Mouse (Mus musculus) heart, embryonic 10.5 days (tissue): ENCODE results near the gene Il10. TPM values are rescaled to one million over a fixed set of nuclear protein-coding genes. Genes with fewer than 3 reads are reported as not detected.
"Not testable (repeated sequence)": the region's sequence is repeated elsewhere in the genome, so short reads cannot be mapped to it uniquely, and the experiment has no call there.

Experiments
- DNase-seq: peaks from one replicate; pipeline ENCODE4 v3.0.0-alpha.2; 2017; ENCODE audit warnings: low spot score
- H3K27ac ChIP-seq: fragments of 300-500 bp; sonication (generic); 2 replicates; pipeline ENCODE4 v1.5.1; 2016; ENCODE audit warnings: mild to moderate bottlenecking
- H3K27me3 ChIP-seq: fragments of 300-500 bp; sonication (generic); 2 replicates; pipeline ENCODE4 v1.6.1; 2016; ENCODE audit warnings: mild to moderate bottlenecking; ENCODE audit not compliant: poor library complexity, insufficient read depth, severe bottlenecking
- H3K36me3 ChIP-seq: fragments of 300-500 bp; sonication (generic); 2 replicates; pipeline ENCODE4 v1.6.1; 2016; ENCODE audit warnings: mild to moderate bottlenecking, moderate library complexity
- H3K4me1 ChIP-seq: fragments of 300-500 bp; sonication (generic); 2 replicates; pipeline ENCODE4 v1.6.1; 2016; ENCODE audit warnings: mild to moderate bottlenecking
- H3K4me3 ChIP-seq: fragments of 300-500 bp; sonication (generic); 2 replicates; pipeline ENCODE4 v1.5.1; 2016; ENCODE audit warnings: mild to moderate bottlenecking, moderate library complexity
- H3K9me3 ChIP-seq: fragments of 300-500 bp; sonication (generic); 2 replicates; pipeline ENCODE4 v1.6.1; 2016; ENCODE audit warnings: mild to moderate bottlenecking, moderate library complexity
- WGBS: fragments of 180-500 bp; shearing (Covaris S2); methylation state at CpG from one replicate; pipeline ENCODE4 v1.1.7; 2016; 5-methylcytosine and 5-hydroxymethylcytosine counted together
- polyA plus RNA-seq: library from polyadenylated mRNA; unstranded; fragments of >200 nt; fragmentation: Nextera tagmentation; extraction: Ambion mirVana; gene quantifications from 2 replicates; pipeline ENCODE4 v1.2.1, GENCODE M21; 2016

Il10 gene
- polyA plus RNA-seq, 1 experiment from 2014 or later = not detected

DNA sequence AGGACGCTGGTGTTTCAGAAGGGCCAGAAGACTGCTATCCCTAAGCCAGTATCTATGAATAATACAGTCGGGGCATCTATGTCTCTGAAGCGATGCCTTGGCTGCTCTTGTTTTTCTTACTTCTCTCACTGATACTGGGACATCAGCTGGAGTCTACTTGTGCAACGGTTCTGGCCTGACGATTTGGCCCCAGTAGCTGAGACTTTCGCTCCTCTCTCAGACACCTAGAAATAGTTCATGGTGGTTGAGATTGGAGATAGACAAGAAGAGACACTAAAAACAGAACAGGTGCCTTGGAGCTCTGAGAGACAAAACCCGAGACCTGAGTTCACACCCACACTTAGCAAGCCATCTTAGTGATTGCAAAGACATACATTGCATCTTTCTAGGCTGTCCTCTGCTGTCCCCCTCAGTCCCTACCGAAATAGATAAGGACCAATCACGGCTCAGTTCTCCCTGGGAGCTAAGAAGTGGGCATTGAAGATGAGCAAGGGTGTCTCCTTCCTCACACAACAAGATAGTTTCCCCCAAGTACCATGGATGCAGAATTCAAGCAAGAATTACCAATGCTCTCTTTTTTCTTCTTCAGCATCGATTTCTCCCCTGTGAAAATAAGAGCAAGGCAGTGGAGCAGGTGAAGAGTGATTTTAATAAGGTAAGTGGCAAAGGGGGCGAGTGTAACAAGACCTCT, 2.4 kb downstream of the Il10 start:
- Histone ChIP-seq H3K9me3 (no peaks in the 10 kb centered on the region), H3K36me3 (no peaks in the 10 kb centered on the region), H3K4me1 (peaks cover 10% of the 10 kb centered on the region; the same call in 1 of the 2 replicates), H3K27ac (no peak overlapping the region), H3K4me3 (no peak overlapping the region), H3K27me3 (peaks cover 23% of the 10 kb centered on the region)
- no peak for DNase-seq
- WGBS = 50% methylated on average over 11 of the region's 11 CpGs

DNA sequence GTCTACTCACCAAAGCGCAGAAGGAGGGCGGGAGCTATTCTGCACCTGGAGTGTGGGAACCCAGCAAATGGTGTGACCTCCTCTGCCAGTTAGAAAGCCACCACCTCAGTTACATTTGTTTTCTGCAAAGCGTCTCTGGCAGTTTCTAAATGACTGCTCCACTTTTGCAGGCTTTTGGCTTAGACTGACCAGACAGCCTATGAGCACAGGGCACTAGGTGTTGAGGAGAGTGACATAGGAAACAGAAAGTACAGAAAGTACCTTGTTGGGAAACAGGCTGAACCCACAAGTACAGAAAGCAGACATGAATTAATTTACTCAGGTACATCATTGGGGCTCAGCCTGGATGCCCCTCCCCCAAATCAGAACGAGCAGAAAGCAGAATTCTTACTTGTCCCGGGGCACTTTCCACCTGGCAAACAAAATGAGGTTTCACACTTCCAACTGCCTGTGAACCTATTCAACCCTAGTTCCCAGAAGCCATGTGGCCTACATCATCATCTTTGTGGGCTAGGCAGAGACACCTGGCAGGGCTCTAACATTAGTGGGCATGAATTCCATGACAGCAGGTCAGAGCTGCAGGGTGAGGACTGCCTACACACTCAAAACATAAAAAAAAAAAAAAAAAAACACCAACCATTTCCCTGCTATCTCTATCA, 3.1 kb downstream of the Il10 start:
- H3K36me3 ChIP-seq = no peaks in the 10 kb centered on the region
- WGBS = 53% methylated on average over 5 of the region's 5 CpGs
- no peak overlapping the region for H3K4me3 ChIP-seq
- H3K27ac ChIP-seq = no peak overlapping the region
- no peaks in the 10 kb centered on the region for H3K9me3 ChIP-seq
- H3K27me3 ChIP-seq = peaks cover 23% of the 10 kb centered on the region
- H3K4me1 ChIP-seq = peaks cover 10% of the 10 kb centered on the region; the same call in 1 of the 2 replicates
- DNase-seq = no peak

DNA sequence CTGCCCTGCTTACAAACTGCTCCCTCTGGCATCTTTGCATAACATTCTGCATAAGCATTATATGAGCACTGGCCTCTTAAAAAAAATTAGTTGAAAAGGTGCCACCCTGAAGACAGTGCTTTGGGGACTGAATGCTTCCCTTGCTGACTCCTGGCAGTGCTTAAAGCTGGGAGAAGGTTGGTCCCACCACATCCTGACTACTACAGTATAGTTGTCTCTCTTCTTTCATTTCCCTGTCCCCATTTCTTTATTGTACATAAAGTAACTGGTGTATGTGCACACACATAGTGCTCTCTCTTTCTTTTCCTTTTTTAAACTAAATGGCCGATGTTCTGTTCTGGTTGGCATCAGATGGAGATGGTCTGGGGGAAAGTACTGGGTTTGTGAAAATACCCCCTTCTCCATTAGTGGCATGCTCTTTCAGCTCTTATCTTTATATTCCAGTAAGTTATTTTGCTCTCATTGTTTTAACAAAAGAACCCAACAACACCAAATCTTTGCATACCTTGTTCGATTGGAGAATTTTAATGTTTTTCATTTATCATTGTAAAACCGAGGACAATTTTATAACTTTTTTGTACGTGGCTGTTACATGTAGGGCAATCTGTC, 3.7 kb downstream of the Il10 start:
- not testable (repeated sequence) for H3K4me3 ChIP-seq, H3K36me3 ChIP-seq, H3K27ac ChIP-seq, H3K9me3 ChIP-seq, DNase-seq
- Histone ChIP-seq H3K27me3 (peaks cover 23% of the 10 kb centered on the region), H3K4me1 (peaks cover 10% of the 10 kb centered on the region; the same call in 1 of the 2 replicates)
- 80% methylated on average over 4 of the region's 4 CpGs for WGBS

DNA sequence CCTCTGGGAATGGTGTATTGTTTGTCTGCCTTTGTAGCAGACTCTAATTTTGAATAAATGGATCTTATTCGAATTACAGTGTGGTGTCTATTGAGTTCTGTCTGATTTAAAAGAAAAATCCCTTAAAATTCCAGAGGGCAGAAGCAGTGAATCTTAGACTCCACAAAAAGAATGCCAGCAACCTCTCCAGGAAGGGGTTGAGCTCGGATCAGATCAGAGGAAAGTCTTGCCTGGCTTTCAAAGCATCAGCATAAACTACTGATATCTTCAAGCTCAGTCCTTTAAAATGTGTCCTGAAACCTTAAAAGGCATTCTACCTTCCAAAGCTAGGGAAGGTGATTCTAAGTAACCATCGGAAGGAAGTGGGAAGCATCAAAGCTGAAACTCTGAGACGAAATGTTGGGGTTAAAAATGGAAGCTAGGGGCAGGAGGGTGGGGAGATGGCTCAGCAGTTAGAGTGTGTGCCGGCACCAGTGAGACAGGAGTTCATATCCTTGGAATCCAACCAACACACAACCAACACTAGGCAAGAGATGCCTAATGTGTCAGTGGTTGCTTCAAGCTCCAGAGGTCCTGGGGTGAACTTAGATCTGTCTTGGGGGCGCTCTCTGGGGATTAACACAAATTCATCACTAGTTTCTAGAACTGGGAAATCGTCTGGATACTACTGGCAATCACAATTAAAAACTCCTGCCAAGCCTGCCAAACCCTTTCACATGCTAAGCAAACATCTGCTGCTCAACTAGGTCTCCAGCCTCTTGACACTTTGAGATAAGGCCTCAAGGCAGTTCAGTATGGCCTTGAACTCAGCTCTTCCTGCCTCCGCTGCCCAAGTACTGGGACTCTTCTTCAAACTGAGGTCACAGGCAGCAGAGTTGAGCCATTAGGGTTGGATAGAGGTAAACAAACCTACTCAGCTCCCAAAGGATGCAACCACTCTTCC, 5.5 kb downstream of the Il10 start:
- H3K9me3 ChIP-seq = no peaks in the 10 kb centered on the region
- no peak for DNase-seq
- no peaks in the 10 kb centered on the region for H3K36me3 ChIP-seq
- no peak overlapping the region for H3K27ac ChIP-seq
- peaks cover 14% of the 10 kb centered on the region for H3K27me3 ChIP-seq
- H3K4me3 ChIP-seq = no peak overlapping the region
- peaks cover 10% of the 10 kb centered on the region for H3K4me1 ChIP-seq
- 71% methylated on average over 8 of the region's 8 CpGs for WGBS

DNA sequence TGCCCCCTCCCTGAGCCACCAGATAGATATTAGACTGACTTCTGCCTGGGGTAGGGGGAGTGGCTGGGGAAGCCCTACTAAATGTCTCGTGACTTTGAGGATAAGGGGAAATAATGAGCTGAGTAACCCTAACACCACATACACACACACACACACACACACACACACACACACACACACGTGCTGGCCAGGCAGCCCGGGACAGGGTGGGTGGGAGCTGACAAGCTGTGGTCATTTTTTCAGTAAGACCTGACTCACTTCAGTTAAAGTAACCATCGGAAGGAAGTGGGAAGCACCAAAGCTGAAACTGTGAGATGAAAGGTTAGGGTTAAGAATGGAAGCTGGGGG, 6.2 kb downstream of the Il10 start:
- Histone ChIP-seq H3K4me3 (no peak overlapping the region), H3K9me3 (no peaks in the 10 kb centered on the region), H3K36me3 (no peaks in the 10 kb centered on the region), H3K4me1 (peaks cover 13% of the 10 kb centered on the region), H3K27ac (no peak overlapping the region), H3K27me3 (peaks cover 10% of the 10 kb centered on the region)
- 57% methylated on average over 4 of the region's 4 CpGs for WGBS
- DNase-seq = no peak

DNA sequence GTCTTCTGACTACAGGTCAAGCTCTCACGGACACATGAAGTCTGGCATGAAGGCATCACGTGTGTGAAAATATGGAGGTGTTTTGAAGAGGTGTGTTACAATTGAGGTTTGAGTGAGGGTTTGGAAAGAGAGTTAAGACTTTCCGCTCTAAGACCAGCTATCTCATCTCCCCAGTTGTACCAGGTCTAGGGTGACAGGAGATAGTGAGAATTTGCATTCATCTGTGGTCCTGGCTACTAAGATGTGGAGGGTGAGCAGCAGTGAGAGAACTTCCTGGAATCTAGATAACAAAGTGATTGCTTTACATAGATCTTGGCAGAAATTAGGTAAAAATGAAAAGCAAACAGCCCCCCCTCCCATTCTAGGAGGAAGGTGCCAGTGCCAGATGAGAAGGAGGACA, 9.6 kb downstream of the Il10 start:
- Histone ChIP-seq H3K4me1 (peaks cover 3% of the 10 kb centered on the region; the same call in 1 of the 2 replicates), H3K36me3 (no peaks in the 10 kb centered on the region), H3K4me3 (no peak overlapping the region), H3K9me3 (no peaks in the 10 kb centered on the region), H3K27me3 (no peaks in the 10 kb centered on the region), H3K27ac (no peak overlapping the region)
- no peak for DNase-seq
- 67% methylated on average over 3 of the region's 3 CpGs for WGBS

DNA sequence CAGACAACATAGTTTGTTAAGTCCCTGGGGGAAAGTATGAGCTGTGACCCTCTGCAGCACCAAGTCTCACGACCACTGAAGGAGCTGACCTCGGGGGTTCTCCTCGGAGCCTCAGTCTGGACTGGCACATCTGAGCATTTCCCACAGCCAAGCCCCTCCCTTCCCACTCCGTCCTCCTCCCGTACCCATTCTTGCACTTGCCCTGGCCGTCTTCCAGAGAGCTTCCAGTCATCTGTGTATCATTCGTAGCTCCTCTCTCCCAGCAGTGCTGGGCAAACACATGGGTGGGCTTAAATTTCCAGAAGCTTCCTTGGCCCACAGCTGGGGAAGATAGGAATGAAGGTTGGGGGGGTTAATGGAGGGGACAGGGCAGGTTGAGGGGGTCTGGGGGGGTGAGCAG, 10.6 kb downstream of the Il10 start:
- no peak for DNase-seq
- Histone ChIP-seq H3K36me3 (no peaks in the 10 kb centered on the region), H3K9me3 (no peaks in the 10 kb centered on the region), H3K27me3 (no peaks in the 10 kb centered on the region), H3K4me3 (no peak overlapping the region), H3K27ac (no peak overlapping the region), H3K4me1 (peaks cover 3% of the 10 kb centered on the region; the same call in 1 of the 2 replicates)
- 58% methylated on average over 7 of the region's 7 CpGs for WGBS

DNA sequence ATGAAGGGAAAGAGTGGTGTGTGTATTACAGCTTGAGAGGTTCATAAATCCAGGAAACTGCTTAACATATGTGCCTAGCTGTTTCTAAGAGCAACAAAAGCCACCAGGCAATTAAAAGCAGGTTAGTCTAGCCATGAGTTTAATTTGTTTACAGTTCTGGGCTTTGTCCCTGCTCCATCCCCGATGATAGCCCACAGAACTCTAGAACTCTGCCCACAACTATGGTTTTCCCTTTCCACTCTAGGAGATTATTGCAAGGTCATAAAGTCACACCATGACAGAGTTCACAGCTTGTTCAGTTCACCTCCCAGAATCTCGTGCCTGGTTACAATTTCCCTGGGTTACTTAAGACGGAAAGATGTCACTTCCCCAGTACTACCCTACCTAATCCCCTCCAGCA, 11.6 kb downstream of the Il10 start:
- Histone ChIP-seq H3K4me3 (no peak overlapping the region), H3K4me1 (peaks cover 3% of the 10 kb centered on the region; the same call in 1 of the 2 replicates), H3K9me3 (no peaks in the 10 kb centered on the region), H3K27ac (no peak overlapping the region), H3K36me3 (no peaks in the 10 kb centered on the region), H3K27me3 (no peaks in the 10 kb centered on the region)
- 54% methylated on average over 3 of the region's 3 CpGs for WGBS
- no peak for DNase-seq

DNA sequence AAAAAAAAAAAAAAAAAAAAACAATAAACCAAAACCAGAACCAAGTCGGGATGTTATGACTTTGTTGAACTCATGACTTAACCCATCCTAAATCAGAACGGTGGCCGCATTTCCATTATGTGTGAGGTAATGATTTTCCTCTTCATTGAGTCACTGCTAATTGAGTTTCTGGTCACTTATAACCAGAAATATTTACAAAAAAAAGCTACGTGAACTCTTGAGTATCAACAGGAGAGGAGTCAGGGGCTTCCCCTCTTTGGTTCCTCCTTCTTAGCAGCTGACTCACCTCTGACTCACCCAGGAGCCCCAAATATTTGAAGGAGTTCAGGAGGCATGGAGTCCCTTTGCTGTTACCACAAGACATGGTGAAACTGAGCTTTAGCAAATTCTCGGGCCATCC, 18.4 kb downstream of the Il10 start:
- H3K4me1 ChIP-seq = peaks cover 5% of the 10 kb centered on the region; the same call in 1 of the 2 replicates
- 95% methylated on average over 5 of the region's 5 CpGs for WGBS
- H3K9me3 ChIP-seq = no peaks in the 10 kb centered on the region

DNA sequence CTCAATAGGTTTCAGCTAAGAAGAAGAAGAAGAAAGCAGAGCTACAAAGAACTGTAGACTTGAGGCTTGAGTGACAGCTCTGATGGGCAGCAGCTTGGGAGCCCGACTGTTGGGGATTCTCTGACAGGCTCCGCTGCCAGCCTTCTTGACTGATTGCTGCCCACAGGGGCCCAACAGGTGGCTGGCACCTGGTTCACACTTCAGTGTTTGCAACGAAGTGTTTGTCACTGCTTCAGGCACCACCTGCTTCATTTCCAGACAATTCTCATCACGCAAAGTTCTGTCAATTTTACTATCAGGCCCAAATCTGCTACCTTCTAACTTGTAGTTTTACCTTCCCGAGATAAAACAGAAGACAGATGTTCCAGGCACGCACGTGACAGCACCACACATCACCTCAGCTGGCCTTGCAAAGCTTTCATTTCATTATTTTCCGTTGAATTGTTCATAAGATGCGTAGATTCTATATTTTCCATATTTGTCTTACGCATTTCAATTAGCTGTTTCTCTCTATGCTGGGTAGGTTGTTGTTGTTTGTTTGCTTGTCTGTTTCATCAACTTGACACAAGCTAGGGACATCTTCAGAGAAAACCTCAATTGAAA, 18.9 kb downstream of the Il10 start:
- 86% methylated on average over 10 of the region's 10 CpGs for WGBS
- no peaks in the 10 kb centered on the region for H3K36me3 ChIP-seq
- peaks cover 5% of the 10 kb centered on the region; the same call in 1 of the 2 replicates for H3K4me1 ChIP-seq
- H3K27me3 ChIP-seq = no peaks in the 10 kb centered on the region
- no peaks in the 10 kb centered on the region for H3K9me3 ChIP-seq
- no peak overlapping the region for H3K27ac ChIP-seq
- H3K4me3 ChIP-seq = no peak overlapping the region
- no peak for DNase-seq

More for the DNA sequence above, 18.4 kb downstream of the Il10 start:
- no peaks in the 10 kb centered on the region for H3K27me3 ChIP-seq
- DNase-seq = no peak
- no peak overlapping the region for H3K27ac ChIP-seq
- no peak overlapping the region for H3K4me3 ChIP-seq
- H3K36me3 ChIP-seq = no peaks in the 10 kb centered on the region

DNA sequence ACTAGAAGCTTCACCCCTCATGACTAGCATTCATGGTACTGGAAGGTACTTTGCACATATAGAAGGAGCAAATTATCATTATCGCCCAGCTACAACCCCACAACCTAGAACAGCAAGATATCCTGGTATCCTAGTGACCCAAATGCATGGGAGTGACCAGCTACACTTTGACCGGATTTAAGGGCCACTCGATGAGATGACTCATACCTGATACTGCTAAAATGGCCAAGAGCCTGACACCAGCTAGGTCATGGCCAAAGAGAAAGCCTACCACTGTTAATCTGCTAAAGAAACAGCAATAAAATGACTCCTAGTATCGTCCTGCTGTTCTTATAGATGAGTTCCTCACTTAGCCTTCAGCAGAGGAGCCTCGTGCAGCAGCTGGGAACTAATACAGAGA, 19.8 kb downstream of the Il10 start:
- Histone ChIP-seq H3K4me1 (peaks cover 5% of the 10 kb centered on the region; the same call in 1 of the 2 replicates), H3K27ac (no peak overlapping the region), H3K9me3 (no peaks in the 10 kb centered on the region), H3K4me3 (no peak overlapping the region), H3K36me3 (no peaks in the 10 kb centered on the region), H3K27me3 (no peaks in the 10 kb centered on the region)
- 83% methylated on average over 5 of the region's 5 CpGs for WGBS
- DNase-seq = no peak

DNA sequence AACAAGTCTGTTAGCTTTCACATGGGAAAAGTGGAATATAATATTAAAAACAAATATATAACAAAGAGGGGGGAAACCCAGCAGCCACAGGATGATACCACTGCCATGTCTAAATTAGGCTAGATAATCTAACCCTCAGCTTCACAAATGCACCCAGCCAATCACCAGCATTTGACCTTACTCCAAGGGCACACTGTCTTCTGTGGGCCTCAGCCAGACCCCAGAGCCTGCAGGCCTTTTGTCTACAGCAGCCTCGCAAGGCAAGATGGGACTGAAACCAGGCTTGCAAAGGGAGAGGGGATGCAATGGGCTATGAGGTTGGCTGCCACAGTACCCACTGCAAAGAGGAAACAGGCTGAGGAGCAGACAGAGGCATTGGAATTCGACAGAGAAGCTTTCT, 22.6 kb downstream of the Il10 start:
- Histone ChIP-seq H3K27me3 (no peaks in the 10 kb centered on the region), H3K9me3 (no peaks in the 10 kb centered on the region), H3K36me3 (no peaks in the 10 kb centered on the region), H3K4me1 (peaks cover 19% of the 10 kb centered on the region; the same call in 1 of the 2 replicates), H3K4me3 (no peak overlapping the region), H3K27ac (peak overlapping the region; percentile 60)
- 69% methylated on average over 2 of the region's 2 CpGs for WGBS
- no peak for DNase-seq
